Mouse (Mus musculus): Measurements from ENCODE around the gene Usp30. TPM values are rescaled to one million over a fixed set of nuclear protein-coding genes. Genes with fewer than 3 reads are reported as not detected.
A peak's percentile ranks its signal among the peaks of the same experiment; 100 is the strongest.

Gene Usp30
- total RNA-seq, 2 experiments from 2014 or later: 37.8 to 39.0 TPM

DNA sequence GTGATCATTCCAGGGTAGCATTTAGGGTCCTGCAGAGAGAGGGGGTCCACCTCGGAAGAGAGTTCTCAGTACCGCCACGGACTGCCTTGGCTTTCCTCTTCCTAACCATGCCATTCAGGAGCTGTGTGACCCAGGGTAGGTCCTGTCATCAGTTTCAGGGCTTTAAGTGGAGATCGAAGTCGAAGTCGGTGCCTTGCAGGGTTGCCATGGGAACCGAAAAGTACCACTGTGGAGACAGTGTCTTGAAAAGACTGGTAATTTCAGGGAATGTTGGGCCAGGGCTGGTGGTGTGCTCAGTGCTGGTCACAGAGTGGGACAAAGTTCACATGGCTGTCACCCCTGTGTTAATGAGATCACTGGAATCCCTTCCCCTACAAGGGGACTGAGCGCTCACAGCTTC is 11.7 kb downstream of the Usp30 start:
- Histone ChIP-seq H3K4me3 (no peak overlapping the region), H3K27ac (no peak overlapping the region)
- TF ChIP-seq CTCF (conservative IDR thresholded peaks at IDR 0.05): no peak
- no peak for DNase-seq (ENCODE audit: low spot score in 2 of 2)

- DNase-seq (ENCODE audit: low spot score in 2 of 2): no peak
- H3K4me3 ChIP-seq: no peak overlapping the region
Measured at GRCm38 (mm10) chr5:114085501-114085900, 20.2 kb downstream of the Usp30 start.

DNA sequence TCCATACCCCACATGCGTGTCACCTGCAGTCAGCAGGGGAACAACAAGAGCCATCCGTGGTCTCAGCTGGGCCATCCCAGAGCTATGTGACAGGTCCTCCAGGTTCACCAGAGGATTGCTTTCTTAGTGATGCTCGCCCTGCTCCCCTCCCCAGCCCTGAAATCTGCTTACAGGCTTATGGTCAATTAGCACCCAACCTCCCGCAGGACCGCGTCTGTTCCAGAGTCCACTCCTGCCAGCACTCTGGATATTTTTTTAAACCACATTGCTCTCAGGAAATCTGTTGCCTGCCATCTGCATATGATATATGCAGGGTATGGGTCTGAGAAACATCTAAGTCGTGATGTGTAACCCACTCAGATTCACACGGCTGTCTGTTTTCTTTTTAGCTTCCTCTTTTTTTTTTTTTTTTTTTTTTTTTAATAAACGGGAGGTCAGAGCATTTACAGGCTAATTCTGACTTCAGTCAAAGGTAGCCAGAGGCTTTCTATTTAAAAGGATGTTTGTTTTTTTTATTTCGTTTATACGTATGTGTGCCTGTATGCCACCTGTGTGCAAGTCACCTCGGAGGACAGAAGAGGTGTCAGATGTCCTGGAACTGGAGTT is 22.7 kb downstream of the Usp30 start:
- no peak for DNase-seq (ENCODE audit: low spot score in 2 of 2)
- TF ChIP-seq CTCF (conservative IDR thresholded peaks at IDR 0.05): no peak
- H3K27ac ChIP-seq: peak overlapping the region; percentile 37; the same call in 1 of the 2 replicates
- peak overlapping the region; percentile 10; the same call in 1 of the 2 replicates for H3K4me3 ChIP-seq

More at GRCm38 (mm10) chr5:114085501-114085900, 20.2 kb downstream of the Usp30 start:
- H3K27ac ChIP-seq: no peak overlapping the region
- TF ChIP-seq CTCF (conservative IDR thresholded peaks at IDR 0.05): no peak

DNA sequence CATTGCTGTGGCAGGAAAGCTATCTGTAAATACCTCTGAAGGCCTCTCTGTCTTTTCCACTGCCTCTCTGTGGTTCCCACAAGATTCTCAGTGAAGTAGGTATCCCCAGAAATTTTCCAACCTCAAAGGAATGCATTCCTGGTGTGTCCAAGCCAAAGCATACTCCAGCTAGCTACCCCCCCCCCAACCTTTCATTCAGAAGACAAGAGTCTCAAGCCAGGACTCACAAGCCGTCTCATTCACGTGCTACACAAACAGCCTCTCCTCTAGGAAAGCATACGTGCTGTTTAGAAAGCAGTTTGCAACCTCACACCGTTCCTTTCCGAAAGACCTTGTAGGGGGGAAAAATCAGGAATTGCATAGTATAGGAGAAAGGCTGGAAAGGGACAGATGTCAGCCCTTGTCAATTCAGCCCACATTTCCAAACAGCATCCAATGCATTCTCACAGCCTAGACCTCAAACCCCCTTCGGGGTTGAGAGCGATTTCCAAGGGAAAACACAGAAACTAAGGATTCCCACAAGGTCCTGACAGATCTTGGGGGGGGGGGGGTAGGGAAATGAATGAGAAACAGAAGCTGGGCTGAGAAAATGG is 25.3 kb downstream of the Usp30 start:
- no peak for TF ChIP-seq CTCF (conservative IDR thresholded peaks at IDR 0.05)
- H3K4me3 ChIP-seq: peak overlapping the region; percentile 80

GRCm38 (mm10) chr5:114091057-114091807 is 26.0 kb downstream of the Usp30 start, which contains the start of gene Svop:
Svop (minus strand) TSS chr5:114091570.
- peak within 1 kb of the TSS; percentile 99 for H3K27ac ChIP-seq
- TF ChIP-seq CTCF (conservative IDR thresholded peaks at IDR 0.05): no peak; the same call in 1 of the 2 replicates
- peak; percentile 74 to 79 for DNase-seq (ENCODE audit: low spot score in 2 of 2)
- H3K4me3 ChIP-seq: peak within 1 kb of the TSS; percentile 80

More for the DNA sequence above, 25.3 kb downstream of the Usp30 start:
- H3K27ac ChIP-seq: peak overlapping the region; percentile 99
- DNase-seq (ENCODE audit: low spot score in 2 of 2): no peak

DNA sequence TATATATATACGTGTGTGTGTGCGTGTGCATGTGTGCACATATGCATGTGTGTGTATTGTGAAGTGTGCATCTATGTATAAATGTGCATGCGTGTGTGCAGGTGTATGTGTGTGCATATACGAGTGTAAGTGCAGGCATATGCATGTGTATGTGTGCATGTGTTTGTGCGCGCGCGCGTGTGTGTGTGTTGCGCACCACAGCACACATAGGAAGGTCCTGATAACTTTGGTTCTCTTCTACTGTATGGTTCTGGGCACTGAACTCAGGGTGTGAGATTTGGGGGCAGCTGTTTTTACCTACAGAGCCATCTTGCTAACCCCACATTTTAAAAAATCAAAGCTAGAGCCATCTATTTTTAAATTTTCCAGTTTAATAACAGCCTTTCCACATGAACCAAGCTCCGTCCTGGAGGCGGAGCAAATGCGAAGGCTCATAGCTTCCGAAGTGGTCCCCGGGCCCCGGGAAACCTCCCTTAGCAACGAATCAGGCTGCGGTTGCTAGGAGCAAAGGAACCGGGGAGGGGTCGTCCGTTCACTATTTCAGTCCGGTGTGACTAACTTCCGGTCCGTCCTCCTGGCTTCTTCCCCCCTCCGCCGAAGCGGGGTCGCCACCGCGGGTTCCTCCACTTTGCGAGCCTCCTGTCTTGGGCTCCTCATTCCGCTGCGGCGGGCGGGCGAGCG is 34.6 kb downstream of the Usp30 start:
- Histone ChIP-seq H3K4me3 (peak overlapping the region; percentile 81), H3K27ac (peak overlapping the region; percentile 94)
- DNase-seq (ENCODE audit: low spot score in 2 of 2): peak; percentile 94 to 96
- no peak for TF ChIP-seq CTCF (conservative IDR thresholded peaks at IDR 0.05)

DNA sequence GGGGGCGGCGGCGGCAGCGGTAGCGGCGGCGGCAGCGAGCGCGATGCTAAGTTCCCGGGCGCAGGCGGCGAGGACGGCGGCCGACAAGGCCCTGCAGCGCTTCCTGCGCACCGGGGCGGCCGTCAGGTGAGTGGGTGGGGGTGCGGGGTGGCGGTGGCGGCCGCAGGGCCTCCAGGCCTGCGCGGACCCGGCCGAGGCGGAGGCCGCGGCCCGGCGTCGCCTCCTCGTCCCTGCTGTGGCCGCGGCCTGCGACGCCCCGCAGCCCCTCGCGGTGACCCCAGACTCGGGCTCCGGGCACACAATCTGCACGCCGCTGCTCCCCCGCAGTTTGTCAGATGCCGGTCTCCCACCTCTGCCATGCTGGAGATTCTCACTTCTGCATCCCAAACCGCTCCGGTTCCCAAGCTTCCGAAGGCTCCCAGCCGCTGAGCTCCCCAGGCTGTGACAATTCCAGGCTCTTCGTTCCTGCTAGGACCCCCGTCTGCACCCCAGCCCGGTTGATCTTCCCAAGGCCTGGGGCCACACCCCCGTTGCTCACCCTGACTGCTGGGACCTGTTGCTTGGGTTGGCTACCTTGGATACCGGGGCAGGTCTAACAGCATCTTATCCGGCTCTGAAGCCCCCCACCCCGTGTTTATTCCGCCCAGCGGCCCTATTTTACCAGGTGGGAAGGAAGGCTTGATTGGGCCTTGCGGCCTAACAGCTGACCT is 35.3 kb downstream of the Usp30 start:
- TF ChIP-seq CTCF (conservative IDR thresholded peaks at IDR 0.05): no peak
- DNase-seq (ENCODE audit: low spot score in 2 of 2): no peak
- H3K4me3 ChIP-seq: peak overlapping the region; percentile 81
- peak overlapping the region; percentile 94 for H3K27ac ChIP-seq

DNA sequence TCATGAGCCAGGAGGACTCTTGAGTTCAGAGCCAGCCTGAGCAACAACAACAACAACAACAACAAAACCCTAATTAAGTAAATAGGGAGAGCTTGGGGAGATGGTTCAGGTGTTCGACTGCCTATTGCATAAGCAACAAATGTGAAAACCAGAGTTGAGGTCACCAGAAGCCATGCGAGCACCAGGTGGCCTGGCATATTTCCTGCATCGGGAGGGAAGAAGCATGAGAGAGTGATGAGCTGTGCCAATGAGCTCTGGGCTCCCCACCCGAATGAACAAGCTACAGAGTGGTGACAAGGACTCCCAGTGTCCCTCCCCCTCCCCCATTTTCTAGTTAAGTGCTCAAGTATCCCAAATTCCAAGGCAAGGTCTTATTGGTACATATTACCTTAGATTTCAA is 36.6 kb downstream of the Usp30 start:
- no peak for DNase-seq (ENCODE audit: low spot score in 2 of 2)
- H3K27ac ChIP-seq: peak overlapping the region; percentile 94
- no peak overlapping the region; the same call in 1 of the 2 replicates for H3K4me3 ChIP-seq
- no peak for TF ChIP-seq CTCF (conservative IDR thresholded peaks at IDR 0.05)

DNA sequence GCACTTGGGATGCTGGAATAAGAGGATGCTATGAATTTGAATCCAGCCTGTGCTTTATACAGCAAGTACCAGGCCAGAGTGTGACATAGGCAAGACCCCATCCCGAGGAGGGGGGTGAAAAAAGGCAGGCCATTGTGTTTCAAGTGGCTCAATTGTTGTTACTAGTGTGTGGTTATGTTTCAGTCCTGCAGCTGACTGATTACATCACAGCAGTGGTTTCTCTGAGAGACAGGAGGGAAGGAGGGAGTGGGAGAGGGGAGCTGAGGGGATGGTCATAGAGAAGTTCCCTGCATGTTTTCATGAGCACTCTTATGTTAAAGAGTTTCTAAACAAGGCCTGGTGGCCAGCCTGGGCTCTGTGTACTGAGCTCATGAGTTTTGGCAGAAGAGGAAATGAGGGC is 37.5 kb downstream of the Usp30 start:
- H3K27ac ChIP-seq: peak overlapping the region; percentile 94
- H3K4me3 ChIP-seq: no peak overlapping the region
- TF ChIP-seq CTCF (conservative IDR thresholded peaks at IDR 0.05): no peak
- no peak for DNase-seq (ENCODE audit: low spot score in 2 of 2)

DNA sequence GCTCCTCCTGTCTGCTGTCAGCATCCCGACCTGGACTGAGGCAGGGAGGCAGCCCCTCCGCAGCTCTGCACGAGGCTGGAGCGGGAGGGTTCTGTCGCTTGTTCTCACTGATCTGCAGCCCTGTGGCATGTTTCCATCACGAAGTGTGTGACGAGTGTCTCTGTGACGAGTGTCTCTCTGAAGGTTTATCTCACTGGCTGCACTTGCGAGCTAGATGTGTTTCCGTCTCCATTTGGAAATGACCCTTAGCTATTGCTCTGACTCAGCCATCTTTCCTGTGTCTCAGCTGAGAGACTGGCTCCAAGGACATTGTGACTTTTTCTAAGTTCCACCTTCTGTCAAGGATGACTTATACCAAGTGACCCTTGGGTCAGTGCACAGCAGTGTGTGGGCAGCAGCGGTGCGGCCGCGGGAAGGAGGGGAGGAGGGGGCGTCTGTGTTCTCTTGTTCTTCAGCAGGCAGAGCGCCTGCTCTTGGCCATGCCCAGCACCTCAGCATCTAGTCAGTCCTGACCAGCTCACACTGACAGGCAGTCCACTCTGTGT is 41.2 kb downstream of the Usp30 start:
- TF ChIP-seq CTCF (conservative IDR thresholded peaks at IDR 0.05): no peak
- Histone ChIP-seq H3K27ac (no peak overlapping the region), H3K4me3 (no peak overlapping the region)
- DNase-seq (ENCODE audit: low spot score in 2 of 2): no peak

- DNase-seq (ENCODE audit: low spot score in 2 of 2): no peak
- H3K27ac ChIP-seq: no peak overlapping the region
- H3K4me3 ChIP-seq: no peak overlapping the region
- TF ChIP-seq CTCF (conservative IDR thresholded peaks at IDR 0.05): peak; percentile 44
Measured at GRCm38 (mm10) chr5:114113334-114113733, 48.1 kb downstream of the Usp30 start.

DNA sequence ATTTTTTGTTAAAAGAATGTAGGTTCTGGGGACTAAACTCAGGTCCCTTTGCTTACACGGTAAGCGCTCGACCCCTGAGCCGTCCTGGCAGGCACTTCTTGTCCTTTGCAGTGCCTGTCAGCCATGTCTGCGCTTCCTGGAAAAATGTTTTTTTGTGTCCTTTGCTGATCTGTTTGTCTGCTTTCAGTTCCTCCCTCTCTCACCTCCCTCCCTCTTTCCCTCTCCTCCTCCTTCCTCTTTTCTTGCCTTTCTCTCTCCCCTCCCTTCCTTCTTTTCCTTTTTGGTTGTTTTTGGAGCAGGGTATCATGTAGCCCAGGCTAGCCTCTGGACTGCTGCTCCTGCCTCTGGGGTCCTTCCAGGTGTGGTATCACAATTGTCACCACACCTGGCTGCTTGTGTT is 49.8 kb downstream of the Usp30 start:
- DNase-seq (ENCODE audit: low spot score in 2 of 2): no peak
- Histone ChIP-seq H3K4me3 (no peak overlapping the region), H3K27ac (no peak overlapping the region)
- TF ChIP-seq CTCF (conservative IDR thresholded peaks at IDR 0.05): no peak
